Mouse (Mus musculus) spleen, adult 2 months (tissue): ENCODE measurements around the gene Arhgap45.

Experiments
- CTCF ChIP-seq: fragments of 200-500 bp; IDR thresholded peaks from 2 replicates; pipeline ENCODE4 v1.5.1; 2011; ENCODE audit warnings: mild to moderate bottlenecking, inconsistent platforms; ENCODE audit not compliant: insufficient read depth, insufficient read length, insufficient replicate concordance; ENCODE audit errors: extremely low read depth
- POLR2A ChIP-seq: fragments of 200-500 bp; IDR thresholded peaks from 2 replicates; pipeline ENCODE4 v1.6.1; 2011; ENCODE audit warnings: low read depth, low read length, inconsistent platforms

- TF ChIP-seq CTCF (no peak), POLR2A (no peak)
Measured at GRCm38 (mm10) chr10:80021320-80021641, 4.8 kb downstream of the Arhgap45 start.
